Mouse (Mus musculus) liver, embryonic 14.5 days (tissue): ENCODE data around the gene Haus4.

Experiments used
- CTCF ChIP-seq: IDR thresholded peaks from 2 replicates; pipeline ENCODE4 v1.5.1; 2016; ENCODE audit warnings: antibody characterized with exemption, low read depth, control low read depth
- EP300 ChIP-seq: IDR thresholded peaks from 2 replicates; pipeline ENCODE4 v1.6.1; 2016; ENCODE audit warnings: antibody characterized with exemption, low read depth

DNA sequence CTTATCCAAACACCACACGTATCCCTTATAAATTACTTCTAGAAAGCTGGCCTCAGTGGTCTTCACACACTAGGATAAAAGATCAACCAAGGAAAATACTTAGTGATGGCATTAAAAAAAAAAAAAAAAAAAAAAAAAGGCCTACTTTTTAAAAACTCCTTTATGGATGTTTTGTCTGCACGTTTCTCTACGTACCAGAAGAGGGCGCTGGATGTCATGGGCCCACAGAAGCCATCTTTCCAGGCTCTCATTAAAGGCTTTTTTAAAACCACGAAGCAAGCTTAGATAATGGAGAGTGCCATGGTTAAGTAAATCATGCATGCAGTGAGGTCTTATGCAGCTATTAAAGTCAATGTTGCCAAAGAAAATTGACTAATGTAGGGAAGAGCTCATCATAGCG lies 30.8 kb downstream of the Haus4 start:
- TF ChIP-seq CTCF = peak; percentile 53; the same call in 1 of the 2 replicates
- TF ChIP-seq EP300 = no peak
